Mouse (Mus musculus) cerebellum, adult 11-12 months (tissue): ENCODE data around the gene Dst.

ENCODE experiments used
- DNase-seq: peaks from one replicate; pipeline ENCODE4 v3.0.0; 2022

Gene Dst

GRCm38 (mm10) chr1:34184266-34184665, 276.2 kb downstream of the Dst start:
- DNase-seq = no peak

- no peak for DNase-seq
Observed at GRCm38 (mm10) chr1:34186033-34186432, 278.0 kb downstream of the Dst start.

GRCm38 (mm10) chr1:34187501-34187900, 279.5 kb downstream of the Dst start:
- DNase-seq = no peak

DNA sequence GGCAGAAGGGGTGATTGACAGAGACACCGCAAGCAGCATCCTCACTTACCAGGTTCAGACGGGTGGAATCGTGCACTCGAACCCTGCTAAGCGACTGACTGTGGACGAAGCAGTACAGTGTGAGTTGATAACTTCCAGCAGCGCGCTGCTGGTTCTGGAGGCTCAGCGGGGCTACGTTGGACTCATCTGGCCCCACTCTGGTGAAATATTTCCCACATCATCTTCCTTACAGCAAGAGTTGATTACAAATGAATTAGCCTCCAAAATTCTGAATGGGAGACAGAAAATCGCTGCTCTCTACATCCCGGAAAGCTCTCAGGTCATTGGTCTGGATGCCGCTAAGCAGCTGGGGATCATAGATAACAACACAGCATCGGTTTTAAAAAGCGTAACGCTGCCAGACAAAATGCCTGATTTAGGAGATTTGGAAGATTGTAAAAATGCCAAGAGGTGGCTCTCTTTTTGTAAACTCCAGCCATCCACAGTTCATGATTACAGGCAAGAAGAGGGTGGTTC, 280.8 kb downstream of the Dst start:
- DNase-seq = no peak

DNA sequence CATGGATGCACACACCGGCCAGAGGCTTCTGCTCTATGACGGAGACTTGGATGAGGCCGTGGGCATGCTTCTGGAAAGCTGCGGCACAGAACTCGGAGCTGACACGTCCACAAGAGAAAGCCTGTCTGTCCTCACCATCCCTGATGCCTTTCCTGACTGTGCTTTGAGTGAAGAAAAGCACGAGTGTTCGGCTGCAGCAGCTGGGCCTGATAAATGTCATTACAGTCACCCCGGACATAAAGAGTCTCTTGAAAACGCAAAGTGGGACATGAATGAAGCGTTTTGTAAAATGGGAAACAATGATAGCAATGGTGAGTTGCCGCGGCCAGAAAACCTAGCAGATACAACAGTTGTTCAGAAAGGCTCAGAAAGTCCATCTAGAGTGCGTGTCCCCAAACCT, 281.3 kb downstream of the Dst start:
- DNase-seq = no peak

DNA sequence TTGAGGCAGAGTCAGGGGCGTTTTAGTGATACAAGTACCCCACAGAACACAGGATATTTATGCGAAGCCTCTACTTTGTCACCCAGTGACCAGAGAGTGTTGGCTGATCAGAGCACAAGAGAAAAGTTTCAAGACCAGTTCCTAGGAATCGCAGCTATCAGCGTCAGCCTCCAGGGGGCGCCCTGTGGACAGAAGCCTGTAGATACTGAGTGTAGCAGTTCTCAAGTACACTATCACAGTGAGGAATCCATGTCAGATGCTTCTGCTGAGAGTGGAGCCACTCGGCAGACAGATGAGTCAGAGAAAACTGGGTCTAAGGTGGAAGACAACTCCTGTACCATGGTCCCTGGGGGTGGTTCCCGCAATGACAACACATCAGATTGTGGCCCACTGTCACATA, 281.9 kb downstream of the Dst start:
- no peak for DNase-seq

DNA sequence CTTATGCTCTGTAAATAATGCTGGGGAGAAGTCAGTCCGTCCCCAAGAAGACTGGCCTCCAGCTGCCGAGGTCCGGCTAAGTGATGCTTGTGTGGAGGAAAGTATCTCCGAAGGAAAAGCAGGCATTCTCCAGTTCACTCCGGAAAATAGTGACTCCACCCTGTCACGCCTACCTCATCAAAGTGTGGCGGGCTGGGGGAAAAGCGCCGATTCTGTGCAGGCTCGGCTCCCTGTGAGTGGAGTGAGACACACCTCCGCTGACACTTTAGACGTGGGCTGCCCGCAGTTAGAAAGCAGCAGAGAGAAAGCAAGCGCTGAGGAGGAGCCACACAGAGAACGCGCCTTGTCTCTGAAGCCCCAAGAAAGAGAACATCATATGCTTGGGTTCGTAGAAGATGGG, 284.1 kb downstream of the Dst start:
- DNase-seq = no peak

DNA sequence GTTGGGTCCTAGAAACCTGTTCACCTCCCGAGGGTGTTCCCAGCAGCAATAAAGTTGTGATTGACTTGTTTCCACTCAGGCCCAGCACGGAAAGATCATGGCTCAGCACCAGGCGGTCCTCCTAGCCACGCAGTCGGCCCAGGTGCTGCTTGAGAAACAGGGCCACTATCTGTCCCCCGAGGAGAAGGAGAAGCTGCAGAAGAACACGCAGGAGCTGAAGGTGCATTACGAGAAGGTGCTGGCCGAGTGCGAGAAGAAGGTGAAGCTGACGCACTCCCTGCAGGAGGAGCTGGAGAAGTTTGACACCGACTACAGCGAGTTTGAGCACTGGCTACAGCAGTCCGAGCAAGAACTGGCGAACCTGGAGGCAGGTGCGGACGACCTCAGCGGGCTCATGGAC, 292.8 kb downstream of the Dst start:
- DNase-seq = no peak

- no peak for DNase-seq
Observed at GRCm38 (mm10) chr1:34201483-34201882, 293.5 kb downstream of the Dst start.

- DNase-seq = no peak
Observed at GRCm38 (mm10) chr1:34211704-34212103, 303.7 kb downstream of the Dst start.

- no peak for DNase-seq
Observed at GRCm38 (mm10) chr1:34216456-34216855, 308.4 kb downstream of the Dst start.

GRCm38 (mm10) chr1:34218323-34218722, 310.3 kb downstream of the Dst start:
- peak; percentile 71 for DNase-seq

- DNase-seq = no peak
Observed at GRCm38 (mm10) chr1:34218801-34219200, 310.8 kb downstream of the Dst start.

DNA sequence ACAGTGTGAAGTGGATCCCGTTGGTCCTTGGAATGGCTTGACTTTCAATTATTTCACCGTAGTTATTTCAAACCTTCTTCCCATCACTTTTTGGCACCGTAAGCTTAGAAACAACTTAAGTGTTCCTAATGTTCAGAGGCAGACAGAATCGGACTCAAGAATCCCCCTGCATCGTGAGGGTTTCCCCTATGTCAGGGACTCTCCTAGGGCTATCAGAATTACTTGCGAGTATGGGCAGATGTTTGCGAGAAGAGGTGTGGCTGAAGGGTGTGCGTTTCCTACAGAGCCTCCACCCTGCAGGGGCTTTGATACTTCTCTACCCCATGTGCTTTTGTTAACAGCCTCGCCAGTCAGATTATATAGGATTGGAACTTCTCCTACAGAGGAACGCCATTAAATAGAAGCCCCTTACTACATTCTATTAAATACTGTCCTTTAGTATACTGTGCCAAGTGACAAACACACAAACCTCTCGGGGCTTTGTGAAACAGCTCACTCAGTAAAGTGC, 312.1 kb downstream of the Dst start:
- no peak for DNase-seq

DNA sequence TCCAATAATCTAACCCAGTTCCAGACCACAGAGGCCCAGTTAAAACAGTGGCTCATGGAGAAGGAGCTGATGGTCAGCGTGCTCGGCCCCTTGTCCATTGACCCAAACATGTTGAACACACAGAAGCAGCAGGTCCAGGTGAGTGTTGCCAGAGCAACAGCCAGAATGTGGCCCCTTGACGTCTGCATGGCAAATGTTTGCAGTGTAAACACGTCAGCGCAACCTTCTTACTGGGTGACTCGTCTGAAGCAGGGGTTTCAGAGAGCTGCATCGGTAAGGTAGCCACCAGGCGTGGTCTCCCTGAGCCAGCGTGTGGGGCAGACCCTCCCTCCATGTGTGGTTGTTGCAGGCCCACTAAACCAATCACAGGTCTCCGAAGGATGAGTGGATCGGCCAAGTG, 315.8 kb downstream of the Dst start:
- no peak for DNase-seq

DNA sequence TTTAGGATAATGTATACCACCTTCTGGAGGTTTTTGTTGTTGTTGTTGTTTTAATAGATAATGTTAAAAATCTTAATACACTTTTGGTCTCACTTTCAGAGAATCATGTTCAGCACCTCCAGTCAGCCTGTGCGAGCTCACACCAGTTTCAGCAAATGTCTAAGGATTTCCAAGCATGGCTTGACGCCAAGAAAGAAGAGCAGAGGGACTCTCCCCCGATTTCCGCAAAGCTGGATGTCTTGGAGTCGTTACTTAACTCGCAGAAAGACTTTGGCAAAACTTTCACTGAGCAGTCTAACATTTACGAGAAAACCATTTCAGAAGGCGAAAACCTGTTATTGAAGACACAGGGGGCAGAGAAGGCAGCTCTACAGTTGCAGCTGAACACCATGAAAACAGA, 319.7 kb downstream of the Dst start:
- DNase-seq = no peak

- DNase-seq = no peak
Observed at GRCm38 (mm10) chr1:34231041-34231440, 323.0 kb downstream of the Dst start.

DNA sequence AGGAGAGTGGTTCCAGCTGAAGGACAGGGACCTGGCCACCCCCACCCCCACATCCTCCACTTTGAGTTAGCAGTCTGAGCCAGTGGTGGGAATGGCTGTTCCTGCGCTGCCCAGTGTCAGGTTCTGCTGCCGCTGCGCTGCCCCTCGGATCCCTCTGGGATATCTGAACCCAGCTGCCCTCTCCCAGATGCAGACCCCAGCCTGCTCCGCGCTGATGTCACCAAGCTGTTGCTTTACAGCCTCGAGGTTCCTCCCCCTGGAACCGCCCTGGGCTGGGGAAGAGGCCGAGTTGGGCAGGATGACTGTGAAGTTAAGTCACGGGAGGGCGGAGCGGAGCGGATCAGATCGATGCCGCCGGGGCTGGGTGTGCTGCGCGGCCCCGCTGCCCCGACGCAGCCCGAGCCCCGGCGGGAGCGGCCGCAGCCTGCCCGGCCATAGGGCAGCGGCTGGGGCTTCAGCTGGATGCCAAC, 328.3 kb downstream of the Dst start:
- DNase-seq = peak; percentile 21

DNA sequence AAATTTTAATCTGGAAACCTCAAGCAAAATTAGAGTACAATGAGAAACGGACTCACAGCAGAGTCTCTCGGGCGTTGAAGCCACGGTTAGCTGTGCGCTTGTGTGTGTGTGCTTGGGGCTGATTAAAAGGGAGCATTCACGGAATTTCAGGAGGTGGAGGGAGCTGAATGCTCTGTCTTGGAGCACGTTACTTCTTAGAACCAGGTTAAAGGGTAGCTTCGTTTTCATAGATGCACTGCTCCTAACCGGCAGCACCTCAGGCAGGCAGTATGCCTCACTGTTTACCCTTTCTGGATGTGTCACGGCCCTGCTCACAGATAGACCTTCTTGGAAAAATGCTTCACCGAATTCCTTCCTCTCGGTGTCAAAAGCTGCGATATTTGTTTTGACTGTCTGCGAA, 329.2 kb downstream of the Dst start:
- DNase-seq = no peak

DNA sequence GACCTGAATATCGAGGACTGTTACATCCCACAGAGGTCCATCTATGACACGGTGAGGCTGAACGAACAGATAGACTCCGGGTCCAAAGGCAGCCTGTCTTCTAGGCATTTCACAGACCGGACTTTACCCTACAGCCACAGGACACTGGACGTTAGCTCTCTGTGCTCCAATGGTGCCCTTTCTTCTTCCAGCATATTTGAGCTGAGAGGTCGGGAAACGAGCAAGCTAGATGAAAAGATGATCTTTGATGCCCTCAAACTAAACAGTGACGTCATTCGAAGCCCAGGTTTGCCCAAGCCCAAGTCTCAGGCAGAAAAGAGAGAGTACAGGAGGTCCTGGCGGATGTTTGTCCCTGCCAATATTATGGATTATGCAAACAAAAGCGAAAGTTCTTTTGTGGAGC, 329.7 kb downstream of the Dst start:
- DNase-seq = no peak

GRCm38 (mm10) chr1:34238231-34238630, 330.2 kb downstream of the Dst start:
- no peak for DNase-seq

GRCm38 (mm10) chr1:34244678-34245077, 336.7 kb downstream of the Dst start:
- DNase-seq = no peak

DNA sequence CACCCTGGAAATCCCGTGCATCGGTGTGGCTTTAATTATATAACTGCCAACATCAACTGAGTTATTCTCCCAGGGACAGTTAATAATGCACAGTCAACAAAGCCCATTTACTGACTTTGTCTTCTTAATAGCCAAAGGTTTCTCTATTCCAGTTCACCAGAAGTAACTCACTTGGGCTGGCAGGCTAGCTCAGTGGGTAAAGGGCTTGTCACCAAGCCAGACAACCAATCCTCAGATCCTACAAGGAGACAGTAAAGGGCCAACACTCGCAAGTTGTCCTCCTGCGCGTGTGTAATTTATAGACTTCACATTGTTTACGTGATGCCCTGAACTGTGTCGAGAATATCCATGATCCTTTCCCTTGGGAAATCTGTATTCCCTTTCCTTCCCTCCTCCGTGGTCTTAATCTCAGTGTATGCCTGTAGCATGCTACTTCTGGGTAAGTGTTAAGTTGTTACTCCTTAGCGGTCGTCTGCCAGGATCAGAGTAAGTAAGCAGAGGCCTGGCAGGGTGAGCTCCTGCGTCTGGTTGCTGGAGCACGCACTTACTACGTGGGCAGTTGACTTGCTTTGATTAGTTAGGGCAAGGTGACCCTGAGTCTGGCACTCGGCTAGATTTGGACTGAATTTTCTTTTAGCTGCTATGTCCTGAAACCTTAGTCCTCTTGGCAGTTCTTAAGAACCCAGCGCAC, 338.1 kb downstream of the Dst start:
- no peak for DNase-seq

GRCm38 (mm10) chr1:34246642-34246987, 338.6 kb downstream of the Dst start:
- DNase-seq = no peak

DNA sequence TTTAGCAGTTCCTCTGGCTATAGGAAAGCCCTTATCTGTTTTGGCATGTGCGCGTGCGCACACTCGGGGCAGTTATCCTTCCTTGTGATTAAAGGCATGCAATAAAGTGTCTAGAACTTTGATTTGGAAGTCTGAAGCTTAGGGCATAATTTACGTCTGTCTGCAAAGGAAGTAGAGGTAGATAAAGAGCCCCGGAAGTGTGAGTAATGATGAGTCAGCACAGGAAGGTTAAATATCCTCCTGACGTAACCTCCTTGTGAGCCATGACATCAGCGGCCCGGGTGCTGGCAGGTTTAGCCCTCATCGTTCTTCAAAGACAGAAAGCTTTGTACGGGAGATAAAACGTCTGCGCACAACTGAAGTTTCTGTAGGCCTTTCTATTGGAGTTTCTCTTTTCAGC, 343.1 kb downstream of the Dst start:
- DNase-seq = no peak
